Mouse (Mus musculus) thymus, adult 2 months (tissue): ENCODE data around the gene Lingo1.

Experiments
- CTCF ChIP-seq: fragments of 200-500 bp; IDR thresholded peaks from 2 replicates; pipeline ENCODE4 v1.5.1; 2012; ENCODE audit warnings: mild to moderate bottlenecking, control low read depth, low read length, moderate library complexity, borderline replicate concordance; ENCODE audit not compliant: control insufficient read depth, poor library complexity, insufficient read depth; ENCODE audit errors: extremely low read depth
- POLR2A ChIP-seq: fragments of 200-500 bp; IDR thresholded peaks from 2 replicates; pipeline ENCODE4 v1.6.1; 2012; ENCODE audit warnings: mild to moderate bottlenecking, low read length, control low read depth, moderate library complexity; ENCODE audit not compliant: control insufficient read depth, poor library complexity, insufficient read depth; ENCODE audit errors: extremely low read depth

GRCm38 (mm10) chr9:56581700-56582099 lies 214.6 kb downstream of the Lingo1 start:
- no peak for TF ChIP-seq POLR2A
- TF ChIP-seq CTCF = no peak
